Mouse (Mus musculus) intestine, postnatal 0 days (tissue): ENCODE measurements around the gene Msl1. TPM values are rescaled to one million over a fixed set of nuclear protein-coding genes. Genes with fewer than 3 reads are reported as not detected.

Experiments used
- ATAC-seq: fragments of 200-750 bp; cut with Nextera tagmentation; 2 replicates; pipeline ENCODE4 v1.8.0; 2017; ENCODE audit warnings: mild to moderate bottlenecking, moderate TSS enrichment, moderate library complexity
- H3K27ac ChIP-seq: fragments of 300-500 bp; sonication (generic); 2 replicates; pipeline ENCODE4 v1.5.1; 2014; ENCODE audit warnings: mild to moderate bottlenecking, low read depth, low read length, moderate library complexity
- H3K27me3 ChIP-seq: fragments of 300-500 bp; sonication (generic); replicated peaks from 2 replicates; pipeline ENCODE4 v1.6.1; 2014; ENCODE audit warnings: low read length, mixed read lengths; ENCODE audit not compliant: control insufficient read depth, insufficient read depth
- H3K36me3 ChIP-seq: fragments of 300-500 bp; sonication (generic); 2 replicates; pipeline ENCODE4 v1.6.1; 2014; ENCODE audit warnings: mild to moderate bottlenecking, moderate library complexity; ENCODE audit not compliant: control insufficient read depth, insufficient read depth
- H3K4me1 ChIP-seq: fragments of 300-500 bp; sonication (generic); replicated peaks from 2 replicates; pipeline ENCODE4 v1.6.1; 2014; ENCODE audit warnings: antibody characterized with exemption, low read length, mixed read lengths; ENCODE audit not compliant: control insufficient read depth, insufficient read depth
- H3K4me2 ChIP-seq: fragments of 300-500 bp; sonication (generic); replicated peaks from 2 replicates; pipeline ENCODE4 v1.6.1; 2014; ENCODE audit warnings: low read depth, mild to moderate bottlenecking, moderate library complexity
- H3K4me3 ChIP-seq: fragments of 300-500 bp; sonication (generic); 2 replicates; pipeline ENCODE4 v1.5.1; 2014; ENCODE audit warnings: low read depth, low read length
- H3K9ac ChIP-seq: fragments of 300-500 bp; sonication (generic); 2 replicates; pipeline ENCODE4 v1.6.1; 2014; ENCODE audit warnings: mild to moderate bottlenecking, low read depth, low read length
- H3K9me3 ChIP-seq: fragments of 300-500 bp; sonication (generic); 2 replicates; pipeline ENCODE4 v1.6.1; 2016; ENCODE audit warnings: mixed run types; ENCODE audit not compliant: control insufficient read depth
- CTCF ChIP-seq: sonication (generic); IDR thresholded peaks from 2 replicates; pipeline ENCODE4 v1.5.1; 2016; ENCODE audit warnings: low read depth, mild to moderate bottlenecking, control low read depth, antibody characterized with exemption, moderate library complexity
- WGBS: fragments of 180-500 bp; shearing (Covaris S2); extraction: QIAGEN DNeasy Blood & Tissue Kit; methylation state at CpG from one replicate; pipeline ENCODE4 v1.1.7; 2014; 5-methylcytosine and 5-hydroxymethylcytosine counted together
- polyA plus RNA-seq: library from polyadenylated mRNA; unstranded; fragments of >200 nt; fragmentation: Nextera tagmentation; extraction: Ambion mirVana; gene quantifications from 2 replicates; pipeline ENCODE4 v1.2.1, GENCODE M21; 2015

Msl1 gene
- polyA plus RNA-seq, 1 experiment from 2014 or later: 12.6 TPM

DNA sequence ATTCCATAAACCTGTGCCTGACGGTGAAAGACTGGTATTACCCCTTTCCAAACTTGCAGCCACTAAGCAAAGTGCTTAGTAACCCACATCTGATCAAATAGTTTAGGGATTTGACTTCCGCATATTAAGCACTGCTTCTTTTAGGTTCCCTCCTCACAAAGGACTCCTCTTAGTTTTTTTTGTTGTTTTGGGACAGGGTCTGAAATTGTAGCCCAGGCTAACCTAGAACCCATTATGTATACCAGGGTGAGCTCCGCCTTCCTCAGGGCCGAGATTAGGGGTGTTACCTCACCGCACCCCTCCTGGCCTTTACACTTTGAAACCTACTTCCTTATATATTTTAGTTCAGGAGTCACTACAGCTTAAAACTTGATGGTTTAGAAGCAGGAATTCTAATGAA lies 5.5 kb upstream of the Msl1 start:
- Histone ChIP-seq H3K9me3 (no peaks in the 10 kb centered on the region), H3K4me1 (0 out of 2 replicates have a peak, but pooled peaks cover 4% of the 10 kb centered on the region), H3K4me2 (peak overlapping the region; percentile 81), H3K36me3 (no peaks in the 10 kb centered on the region), H3K27ac (no peak overlapping the region), H3K27me3 (no peaks in the 10 kb centered on the region), H3K4me3 (peak overlapping the region; percentile 51), H3K9ac (no peak overlapping the region)
- ATAC-seq: no peak
- 26% methylated on average over 5 of the region's 5 CpGs for WGBS
- TF ChIP-seq CTCF: no peak

DNA sequence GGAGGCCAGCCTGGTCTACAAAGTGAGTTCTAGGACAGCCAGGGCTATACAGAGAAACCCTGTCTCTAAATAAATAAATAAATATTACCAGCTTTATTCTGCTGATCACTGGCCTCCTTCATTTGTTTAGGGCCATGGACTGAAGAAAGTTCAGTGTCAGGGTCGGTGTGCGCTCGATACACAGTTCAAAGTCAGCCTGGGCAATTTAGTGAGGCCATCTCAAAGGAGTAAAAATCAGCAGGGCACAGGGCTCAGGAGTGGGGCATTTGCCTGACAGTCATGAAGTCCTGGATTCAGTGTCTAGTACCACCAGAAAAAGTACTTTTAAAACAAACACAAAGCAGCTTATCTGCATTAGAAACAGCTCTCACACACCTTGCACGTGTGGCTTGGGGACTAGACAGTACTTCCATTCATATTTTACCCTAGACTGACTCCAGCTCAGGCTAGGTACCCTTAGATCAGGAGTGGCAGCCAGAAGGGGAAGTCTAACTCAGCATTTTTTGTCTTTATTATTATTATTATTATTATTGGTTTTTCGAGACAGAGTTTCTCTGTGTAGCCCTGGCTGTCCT lies 4.6 kb upstream of the Msl1 start:
- Histone ChIP-seq H3K4me2 (no peak overlapping the region), H3K9me3 (no peaks in the 10 kb centered on the region), H3K27ac (no peak overlapping the region), H3K4me1 (0 out of 2 replicates have a peak, but pooled peaks cover 4% of the 10 kb centered on the region), H3K27me3 (no peaks in the 10 kb centered on the region), H3K4me3 (no peak overlapping the region), H3K9ac (no peak overlapping the region), H3K36me3 (no peaks in the 10 kb centered on the region)
- no peak for TF ChIP-seq CTCF
- ATAC-seq: no peak
- WGBS: 53% methylated on average over 5 of the region's 5 CpGs

DNA sequence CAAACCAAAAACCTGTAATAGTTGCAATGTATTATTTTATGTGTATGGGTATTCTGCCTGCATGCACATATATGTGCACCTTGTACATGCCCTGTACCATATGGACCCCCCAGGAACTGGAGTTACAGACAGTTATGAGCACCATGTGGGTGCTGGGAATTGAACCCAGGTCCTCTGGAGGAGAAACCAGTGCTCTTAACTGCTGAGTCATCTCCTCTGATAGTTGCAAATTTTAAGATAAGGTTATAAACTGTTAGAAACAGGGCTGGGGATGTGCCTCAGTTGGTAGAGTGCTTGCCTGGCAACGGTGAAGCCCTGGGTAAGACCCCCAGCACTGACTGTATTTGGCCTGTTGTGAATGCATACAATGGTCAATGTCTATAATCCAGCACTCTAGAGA lies 3.9 kb upstream of the Msl1 start:
- Histone ChIP-seq H3K27ac (no peak overlapping the region), H3K9me3 (no peaks in the 10 kb centered on the region), H3K27me3 (no peaks in the 10 kb centered on the region), H3K36me3 (no peaks in the 10 kb centered on the region), H3K9ac (no peak overlapping the region), H3K4me2 (no peak overlapping the region), H3K4me3 (no peak overlapping the region), H3K4me1 (0 out of 2 replicates have a peak, but pooled peaks cover under 1% of the 10 kb centered on the region)
- TF ChIP-seq CTCF: no peak
- 66% methylated on average over 1 of the region's 1 CpGs for WGBS
- ATAC-seq: no peak

DNA sequence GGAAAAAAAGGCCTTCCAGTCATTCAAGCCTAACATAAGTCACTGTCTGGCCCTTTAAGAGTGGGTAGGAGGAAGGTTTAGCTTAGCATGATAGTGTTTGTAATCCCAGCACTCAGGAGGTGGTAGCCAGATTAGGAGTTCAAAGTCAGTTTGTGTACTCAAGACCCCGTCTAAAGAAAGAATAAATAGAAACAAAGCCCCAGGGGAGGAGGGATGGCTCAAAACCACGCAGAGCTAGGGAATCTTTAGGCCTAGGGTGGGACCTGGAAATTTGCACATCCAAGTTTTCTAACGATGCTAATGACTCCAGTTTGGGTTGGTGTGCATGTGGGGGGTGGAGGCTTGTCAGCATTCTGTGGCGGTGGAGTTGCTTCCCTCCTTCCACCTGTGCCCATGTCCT lies 3.2 kb upstream of the Msl1 start:
- H3K27me3 ChIP-seq: no peaks in the 10 kb centered on the region
- H3K36me3 ChIP-seq: no peaks in the 10 kb centered on the region
- H3K4me1 ChIP-seq: no peaks in the 10 kb centered on the region
- H3K4me2 ChIP-seq: no peak overlapping the region
- no peak overlapping the region for H3K27ac ChIP-seq
- TF ChIP-seq CTCF: no peak
- H3K9ac ChIP-seq: no peak overlapping the region
- H3K4me3 ChIP-seq: no peak overlapping the region
- ATAC-seq: no peak
- no peaks in the 10 kb centered on the region for H3K9me3 ChIP-seq
- WGBS: 21% methylated on average over 4 of the region's 4 CpGs

DNA sequence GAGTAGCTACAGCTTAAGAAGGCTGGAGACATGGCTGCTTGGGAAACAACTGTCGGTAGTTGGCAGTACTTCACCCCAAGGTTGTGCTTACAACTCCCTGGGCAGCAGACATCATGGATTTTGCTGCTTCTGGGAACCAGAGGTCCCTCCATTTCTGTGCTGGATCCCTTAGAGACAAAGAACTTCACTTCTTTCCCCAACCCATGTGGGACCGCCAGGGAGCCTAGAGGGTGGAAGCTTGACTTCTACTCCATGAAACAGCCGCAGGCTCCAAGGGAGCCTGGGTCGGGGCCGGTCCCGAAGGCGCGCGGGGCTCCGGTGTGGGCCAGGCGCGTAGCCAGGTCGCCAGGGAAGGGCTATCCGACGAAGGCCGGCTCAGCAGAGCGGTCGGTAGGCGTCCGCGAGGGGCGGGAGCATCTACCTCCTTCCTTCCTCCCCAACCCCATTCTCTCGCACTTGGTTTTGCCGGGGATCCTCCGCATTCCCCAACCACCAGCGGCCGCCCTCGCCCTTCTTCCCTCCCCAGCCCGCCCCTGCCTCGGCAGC lies 774 bp upstream of the Msl1 start:
- Histone ChIP-seq H3K4me3 (peak overlapping the region; percentile 85), H3K9ac (peak overlapping the region; percentile 94), H3K27me3 (no peaks in the 10 kb centered on the region), H3K4me2 (peak overlapping the region; percentile 93), H3K36me3 (peaks cover 6% of the 10 kb centered on the region; the same call in 1 of the 2 replicates), H3K9me3 (no peaks in the 10 kb centered on the region), H3K4me1 (no peaks in the 10 kb centered on the region), H3K27ac (peak overlapping the region; percentile 99)
- TF ChIP-seq CTCF: peak; percentile 50
- ATAC-seq: peak; percentile 61
- WGBS: under 1% methylated on average over 29 of the region's 30 CpGs

DNA sequence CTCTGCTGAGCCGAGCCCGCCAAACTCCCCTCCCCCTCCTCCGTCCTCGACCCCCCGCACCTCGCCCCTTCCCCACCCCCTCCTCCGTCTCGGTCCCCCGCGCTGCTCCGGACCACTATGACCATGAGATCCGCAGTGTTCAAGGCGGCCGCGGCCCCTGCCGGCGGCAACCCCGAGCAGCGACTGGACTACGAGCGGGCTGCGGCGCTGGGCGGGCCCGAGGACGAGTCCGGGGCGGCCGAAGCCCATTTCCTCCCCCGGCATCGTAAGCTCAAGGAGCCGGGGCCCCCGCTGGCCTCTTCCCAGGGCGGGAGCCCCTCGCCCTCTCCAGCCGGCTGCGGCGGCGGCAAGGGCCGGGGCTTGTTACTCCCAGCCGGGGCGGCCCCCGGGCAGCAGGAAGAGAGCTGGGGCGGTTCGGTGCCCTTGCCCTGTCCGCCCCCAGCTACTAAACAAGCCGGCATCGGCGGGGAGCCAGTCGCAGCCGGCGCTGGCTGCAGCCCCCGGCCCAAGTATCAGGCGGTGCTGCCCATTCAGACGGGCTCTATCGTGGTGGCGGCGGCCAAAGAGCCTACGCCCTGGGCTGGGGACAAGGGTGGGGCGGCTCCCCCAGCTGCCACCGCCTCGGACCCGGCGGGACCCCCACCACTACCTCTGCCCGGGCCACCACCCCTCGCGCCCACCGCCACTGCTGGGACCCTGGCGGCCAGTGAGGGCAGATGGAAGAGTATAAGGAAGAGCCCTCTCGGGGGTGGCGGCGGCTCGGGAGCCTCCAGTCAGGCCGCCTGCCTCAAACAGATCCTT lies 598 bp downstream of the Msl1 start:
- peak; percentile 44 for TF ChIP-seq CTCF
- peak; percentile 41 for ATAC-seq
- peak overlapping the region; percentile 85 for H3K4me3 ChIP-seq
- no peaks in the 10 kb centered on the region for H3K9me3 ChIP-seq
- H3K27ac ChIP-seq: peak overlapping the region; percentile 99
- H3K4me2 ChIP-seq: peak overlapping the region; percentile 93
- H3K36me3 ChIP-seq: peaks cover 18% of the 10 kb centered on the region; the same call in 1 of the 2 replicates
- WGBS: under 1% methylated on average over 50 of the region's 74 CpGs
- H3K4me1 ChIP-seq: no peaks in the 10 kb centered on the region
- H3K27me3 ChIP-seq: no peaks in the 10 kb centered on the region
- H3K9ac ChIP-seq: peak overlapping the region; percentile 94
